Mouse (Mus musculus) yolk sac, embryonic 10.5 days (tissue): ENCODE data around the gene Map4.
A peak's percentile ranks its signal among the peaks of the same experiment; 100 is the strongest.
"Not testable (repeated sequence)": the region's sequence is repeated elsewhere in the genome, so short reads cannot be mapped to it uniquely, and the experiment has no call there.

Experiments used
- DNase-seq: peaks from one replicate; pipeline ENCODE4 v3.0.0-alpha.2; 2017; ENCODE audit warnings: low spot score

Gene Map4

DNA sequence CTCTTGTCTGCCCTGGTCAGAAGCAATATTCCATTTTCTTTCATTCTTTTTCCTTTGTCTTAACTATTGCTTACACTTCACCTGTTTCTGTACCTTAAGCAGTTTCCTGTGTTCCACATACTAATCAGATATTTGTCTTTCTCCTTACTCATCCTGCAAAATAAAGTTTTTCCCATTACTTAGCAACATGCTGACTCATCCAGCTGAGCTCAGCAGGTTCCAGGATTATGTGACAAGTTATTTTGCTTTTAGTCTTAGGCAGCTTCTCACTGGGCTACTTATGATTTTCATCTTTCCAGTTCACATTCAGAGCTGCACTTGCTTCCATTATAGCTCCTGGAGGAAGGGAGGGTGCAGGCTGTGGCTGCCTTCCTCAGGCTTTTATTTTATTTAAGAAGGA lies 133.4 kb downstream of the Map4 start:
- no peak for DNase-seq

DNA sequence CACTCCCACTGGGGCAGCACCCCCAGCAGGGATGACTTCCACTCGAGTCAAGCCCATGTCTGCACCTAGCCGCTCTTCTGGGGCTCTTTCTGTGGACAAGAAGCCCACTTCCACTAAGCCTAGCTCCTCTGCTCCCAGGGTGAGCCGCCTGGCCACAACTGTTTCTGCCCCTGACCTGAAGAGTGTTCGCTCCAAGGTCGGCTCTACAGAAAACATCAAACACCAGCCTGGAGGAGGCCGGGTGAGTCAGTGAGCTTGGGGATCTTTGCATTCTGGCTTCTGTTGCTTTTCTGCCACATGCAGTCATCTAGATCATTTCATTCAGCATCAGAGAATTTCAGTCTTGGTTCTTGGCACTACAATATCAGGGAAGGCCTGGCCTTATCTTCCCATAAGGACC lies 137.5 kb downstream of the Map4 start:
- no peak for DNase-seq

DNA sequence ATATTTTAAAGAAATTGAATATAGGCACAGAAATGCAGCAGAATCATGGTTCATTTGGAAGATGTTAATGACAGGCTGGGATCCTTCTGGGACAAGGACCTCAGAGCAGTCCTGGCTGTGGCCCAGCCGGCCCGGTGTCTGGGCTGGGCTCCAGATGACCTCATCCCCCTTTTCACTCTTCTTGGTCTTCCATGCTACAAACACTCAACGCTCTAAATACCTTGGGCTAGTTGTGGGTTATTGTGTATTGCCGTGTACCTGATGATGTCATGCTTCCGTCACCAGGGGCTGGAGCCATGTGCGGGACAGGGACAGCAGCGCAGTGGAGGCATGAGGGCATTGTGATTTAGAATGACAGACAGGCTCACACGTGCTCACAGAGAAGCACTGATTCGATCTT lies 139.1 kb downstream of the Map4 start:
- DNase-seq = no peak

DNA sequence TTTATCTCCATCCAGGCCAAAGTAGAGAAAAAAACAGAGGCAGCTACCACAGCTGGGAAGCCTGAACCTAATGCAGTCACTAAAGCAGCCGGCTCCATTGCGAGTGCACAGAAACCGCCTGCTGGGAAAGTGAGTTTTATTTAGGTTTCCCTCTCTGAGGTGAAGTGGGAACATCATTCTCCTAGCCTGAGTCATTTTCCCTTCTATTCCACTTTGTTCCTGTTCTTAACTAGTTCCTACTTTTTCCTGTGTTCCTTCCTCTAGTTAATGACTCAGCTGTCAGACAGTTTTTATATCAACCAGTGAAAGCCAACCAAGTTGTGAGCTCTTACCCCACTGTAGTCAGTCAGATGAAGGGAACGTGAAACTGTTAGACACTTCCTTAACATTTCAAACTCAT lies 139.8 kb downstream of the Map4 start:
- DNase-seq = no peak

DNA sequence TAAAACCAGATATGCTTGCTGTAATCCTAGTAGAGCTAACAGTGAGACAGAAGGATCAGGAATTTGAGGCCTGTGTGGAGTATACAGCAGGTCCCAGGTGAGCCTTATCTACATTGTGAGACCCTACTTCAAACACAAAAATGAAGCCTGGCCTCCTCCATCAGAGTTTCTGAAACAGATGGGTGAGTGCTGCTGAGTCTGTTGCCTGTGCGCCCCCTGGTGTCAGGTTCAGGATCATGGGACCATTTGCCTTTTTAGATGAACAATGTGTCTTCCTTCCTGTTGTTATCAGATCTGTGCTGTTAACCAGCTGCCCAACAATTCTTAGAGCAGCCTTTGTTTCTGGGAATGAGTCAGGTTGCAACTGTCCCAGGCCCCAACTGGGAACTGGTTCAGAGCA lies 140.6 kb downstream of the Map4 start:
- peak; percentile 47 for DNase-seq

DNA sequence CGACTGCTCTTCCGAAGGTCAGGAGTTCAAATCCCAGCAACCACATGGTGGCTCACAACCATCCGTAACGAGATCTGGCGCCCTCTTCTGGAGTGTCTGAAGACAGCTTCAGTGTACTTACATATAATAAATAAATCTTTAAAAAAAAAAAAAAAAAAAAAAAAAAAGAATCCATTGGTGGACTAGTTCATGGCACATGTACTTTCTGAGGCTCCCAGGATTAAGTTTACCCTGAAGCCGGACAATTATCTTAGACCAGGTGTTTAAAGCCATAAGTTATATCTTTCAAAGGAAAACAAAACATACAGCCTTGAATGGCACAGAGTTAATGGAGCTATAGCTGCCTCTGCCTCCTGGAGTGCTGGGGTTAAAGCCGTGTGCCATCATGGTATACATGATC lies 145.2 kb downstream of the Map4 start:
- DNase-seq = not testable (repeated sequence)

DNA sequence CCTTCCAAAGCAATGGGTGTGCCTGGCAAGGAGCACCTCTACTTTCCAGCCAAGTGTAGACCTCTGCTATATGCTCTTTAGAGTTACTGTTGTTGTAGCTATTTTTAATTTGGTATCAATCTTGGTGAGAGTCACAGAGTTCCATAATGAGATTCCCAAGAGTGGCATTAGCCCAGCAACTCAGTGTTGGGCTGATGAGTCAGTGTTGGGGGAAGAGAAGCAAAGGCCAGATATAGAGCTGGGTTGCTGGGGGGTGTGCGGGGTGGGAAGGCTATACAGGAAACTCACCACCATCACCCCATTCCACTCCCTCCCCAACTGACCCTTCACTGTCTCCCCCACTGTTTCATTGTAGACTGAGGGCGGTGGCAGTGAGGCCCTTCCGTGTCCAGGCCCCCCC lies 149.8 kb downstream of the Map4 start:
- no peak for DNase-seq

DNA sequence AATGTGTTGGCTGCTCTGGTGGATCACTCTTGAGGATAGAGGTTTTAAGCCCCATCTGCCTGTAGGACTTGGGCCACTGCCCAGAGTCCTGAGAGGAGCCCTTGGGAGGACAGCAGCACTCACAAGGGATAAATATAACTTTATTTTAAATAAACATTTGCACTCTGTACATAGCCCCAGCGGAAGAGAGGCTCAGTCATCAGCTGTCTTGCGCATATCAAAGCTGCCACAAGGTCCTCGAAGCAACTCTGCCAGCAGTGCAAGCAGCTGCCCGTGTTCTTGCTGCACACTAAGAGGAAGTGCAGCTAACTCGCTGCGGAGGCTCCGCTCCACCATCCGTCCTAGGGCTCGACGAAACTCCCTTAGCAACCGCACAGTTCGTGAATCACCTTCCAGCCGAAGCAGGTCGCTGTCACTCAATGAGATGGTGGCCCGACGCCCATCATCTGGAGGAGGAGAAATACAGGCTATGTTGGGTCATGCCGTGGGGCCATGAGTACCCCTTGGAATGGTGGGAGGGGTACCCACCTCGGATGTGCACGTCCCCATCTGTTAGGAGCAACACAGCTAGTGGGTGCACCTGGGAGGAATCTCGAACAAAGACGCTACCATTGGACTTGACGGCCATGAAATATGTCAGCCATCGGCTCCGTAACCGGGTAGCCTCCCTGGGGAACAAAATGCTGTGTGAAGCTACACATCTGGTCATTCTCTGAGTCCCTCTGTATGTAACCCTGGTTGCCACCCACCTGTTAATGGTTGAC lies 153.1 kb downstream of the Map4 start:
- no peak for DNase-seq

DNA sequence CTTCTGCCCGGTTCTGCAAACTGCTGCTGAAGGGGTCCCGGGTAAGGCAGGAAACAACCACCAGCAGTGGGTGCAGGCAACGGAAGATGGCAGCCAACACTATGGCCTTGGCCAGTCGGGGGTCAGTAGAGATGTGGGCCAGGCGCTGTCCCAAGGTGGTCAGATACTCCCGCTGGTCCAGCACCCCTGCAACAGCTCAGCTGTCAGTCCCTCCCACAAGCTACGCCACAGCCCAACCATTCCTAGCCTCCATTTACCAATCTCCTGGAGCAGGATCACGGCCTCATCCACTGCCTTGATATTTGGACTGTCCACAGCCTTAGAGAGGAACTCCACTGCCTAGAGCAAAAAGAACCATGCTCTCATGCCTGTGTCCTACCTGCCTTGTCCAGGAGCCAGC lies 154.4 kb downstream of the Map4 start:
- DNase-seq = no peak

DNA sequence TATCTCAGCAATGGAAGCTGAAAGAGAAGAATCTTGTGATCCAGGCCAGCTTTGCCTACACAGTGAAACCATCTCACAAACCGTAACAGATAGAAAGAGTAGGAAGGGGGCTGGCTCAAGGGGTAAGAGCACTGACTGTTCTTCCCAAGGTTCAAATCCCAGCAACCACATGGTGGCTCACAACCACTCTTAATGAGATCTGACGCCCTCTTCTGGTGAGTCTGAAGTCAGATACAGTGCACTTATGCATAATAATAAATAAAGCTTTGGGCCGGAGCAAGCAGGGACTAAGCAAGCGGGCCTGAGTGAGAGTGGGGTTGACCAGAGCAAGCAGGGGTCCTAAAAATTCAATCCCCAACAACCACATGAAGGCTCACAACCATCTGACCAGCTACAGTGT lies 162.0 kb downstream of the Map4 start:
- DNase-seq = no peak

DNA sequence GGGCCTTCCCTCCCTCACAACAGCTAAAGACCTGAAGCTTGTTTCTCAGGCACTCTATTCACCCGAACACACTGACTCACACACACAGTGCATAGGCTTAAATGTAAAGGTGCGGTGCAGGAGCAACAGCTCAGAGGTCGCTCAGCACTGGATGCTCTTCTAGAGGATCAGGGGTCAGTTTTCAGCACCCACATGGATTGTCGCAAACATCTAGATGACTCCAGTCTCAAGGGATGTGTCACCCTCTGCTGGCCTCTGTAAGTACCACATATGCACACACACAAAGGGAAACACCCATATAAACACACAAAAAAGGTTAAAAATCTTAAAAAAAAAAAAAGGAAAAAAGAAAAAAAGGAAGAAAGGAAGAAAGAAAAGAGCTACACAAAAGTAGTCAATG lies 163.5 kb downstream of the Map4 start:
- no peak for DNase-seq

DNA sequence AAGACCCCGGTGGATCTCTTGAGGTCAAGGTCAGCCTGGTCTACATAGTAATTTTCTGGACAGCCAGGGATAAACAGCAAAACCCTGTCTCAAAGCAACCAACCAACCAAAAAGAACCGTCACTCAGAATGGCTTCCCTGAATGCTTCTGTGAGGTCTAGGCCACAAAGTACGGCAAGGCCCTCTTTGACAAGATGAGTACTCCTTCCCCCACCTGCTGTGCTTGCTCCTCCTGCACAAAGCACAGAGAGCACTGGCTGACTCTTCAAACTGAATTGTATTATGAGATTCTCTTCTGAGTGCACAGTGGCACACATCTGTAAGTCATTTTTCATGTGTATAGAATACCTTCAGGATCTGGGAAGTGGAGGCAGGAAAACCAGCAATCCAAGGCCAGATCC lies 166.5 kb downstream of the Map4 start:
- DNase-seq = no peak

DNA sequence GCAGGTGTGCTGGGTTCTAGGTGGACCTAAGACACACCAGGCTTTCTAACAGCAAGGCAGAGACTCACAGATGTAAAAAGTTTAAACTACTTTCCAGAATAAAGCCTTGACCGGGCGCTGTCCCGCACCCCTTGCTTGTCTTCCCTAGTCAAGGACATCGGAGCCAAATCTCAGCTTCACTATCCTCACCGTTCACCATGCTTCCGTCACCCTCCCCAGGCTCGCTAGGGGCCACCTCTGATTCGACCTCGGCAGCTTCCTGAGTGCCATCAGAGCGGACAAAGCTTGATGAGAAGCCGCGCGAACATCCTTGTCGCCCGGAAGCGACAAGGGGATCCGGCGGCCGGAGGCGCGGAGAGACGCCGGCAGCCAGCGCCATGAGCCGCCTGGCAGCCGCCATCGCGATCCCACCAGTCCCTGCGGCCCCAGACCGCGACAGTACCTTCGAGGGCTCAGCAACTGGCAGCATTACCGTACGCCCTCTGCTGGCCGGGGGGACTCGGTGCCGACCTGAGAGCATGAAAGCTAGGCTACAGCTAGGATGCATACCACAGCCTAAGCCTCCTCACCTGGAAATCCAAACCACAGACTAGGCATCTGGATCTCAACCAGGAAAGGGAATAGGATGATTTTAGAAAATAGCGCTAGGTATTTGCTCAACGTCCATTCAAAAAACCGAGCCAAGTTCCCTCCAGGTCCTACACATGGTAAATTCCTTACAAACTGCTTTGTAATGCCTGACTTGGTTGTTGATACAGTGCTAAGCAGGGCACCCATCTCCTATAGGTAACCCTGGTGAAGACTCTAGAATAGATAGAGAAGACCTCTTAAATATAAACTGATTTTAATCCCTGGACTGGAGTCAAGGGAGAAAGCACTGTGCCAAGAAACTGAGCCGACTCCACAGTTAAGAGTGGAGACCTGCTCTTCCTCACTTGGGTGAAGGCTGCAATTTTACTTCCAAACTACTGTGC lies 169.7 kb downstream of the Map4 start:
- DNase-seq = peak; percentile 91

DNA sequence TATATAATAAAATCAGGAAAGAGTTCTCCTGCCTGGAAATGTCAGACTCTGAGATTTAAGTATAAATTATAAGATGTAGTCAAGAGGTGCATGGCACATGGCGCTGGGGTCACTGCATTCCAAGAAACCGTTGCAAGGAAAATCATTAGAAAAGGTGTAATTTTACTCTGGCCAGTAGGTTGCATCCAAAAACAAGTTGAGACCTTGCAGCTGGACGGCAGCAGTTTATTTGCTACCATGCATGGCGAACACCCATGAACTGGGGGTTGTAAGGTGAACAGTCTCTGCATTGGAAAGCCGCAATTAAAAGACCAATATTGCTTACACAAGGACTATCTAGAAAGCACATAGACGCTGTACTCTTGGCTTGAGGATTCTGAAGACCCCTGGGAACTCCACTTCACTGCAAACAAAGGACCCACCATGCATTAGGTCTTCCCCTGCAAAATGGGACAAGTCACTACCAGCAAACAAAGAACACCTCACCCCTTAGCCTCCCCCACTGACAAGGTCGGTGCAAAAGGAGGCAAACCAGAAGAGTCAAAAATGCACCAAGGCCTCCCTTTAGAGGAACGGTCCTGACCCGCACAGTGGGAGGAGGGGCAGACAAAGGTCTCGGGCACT lies 185.2 kb downstream of the Map4 start:
- DNase-seq = no peak

DNA sequence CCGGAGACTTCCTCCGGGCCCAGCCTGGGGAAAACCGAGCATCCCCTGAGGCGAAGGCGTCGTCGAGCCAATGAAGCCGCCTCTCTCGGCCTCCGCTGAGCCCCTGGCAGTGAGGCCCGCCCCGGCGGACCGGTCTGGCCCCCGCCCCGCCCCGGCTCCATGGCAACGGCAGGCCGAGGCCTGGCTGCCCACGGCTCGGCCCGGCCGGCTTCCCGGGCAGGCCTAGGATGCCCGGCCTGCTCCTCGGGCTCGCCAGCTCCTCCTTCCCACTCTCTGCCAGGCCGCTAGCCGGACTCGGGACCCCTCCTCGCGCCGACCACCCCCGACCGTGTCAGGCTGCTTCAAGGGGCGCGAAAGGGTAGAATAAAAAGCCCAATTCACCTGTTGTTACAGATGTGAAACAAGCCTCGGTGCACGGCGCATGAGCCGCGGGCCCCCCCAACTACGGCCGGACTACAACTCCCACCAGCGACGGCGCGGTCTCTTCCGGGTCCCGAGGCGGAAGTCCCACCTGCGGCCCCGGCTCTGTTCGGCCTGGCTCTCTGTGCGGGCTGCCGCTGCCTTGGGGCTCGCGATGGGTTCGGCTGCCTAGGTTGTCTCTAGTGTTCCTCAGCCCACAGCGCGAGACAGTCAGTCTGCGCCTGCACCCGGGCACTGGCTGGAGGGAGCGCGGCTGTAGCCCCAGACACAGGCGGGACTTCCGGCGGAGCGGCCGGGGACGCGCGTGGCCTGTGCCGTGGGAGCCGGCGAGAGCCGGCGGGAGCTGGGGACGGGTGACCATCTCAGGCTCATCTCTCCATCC lies 185.9 kb downstream of the Map4 start, which contains the start of gene Smarcc1:
Gene Smarcc1, plus strand, starts transcription at position 732 of the 802 bp plus-strand sequence.
- peak; percentile 94 for DNase-seq

DNA sequence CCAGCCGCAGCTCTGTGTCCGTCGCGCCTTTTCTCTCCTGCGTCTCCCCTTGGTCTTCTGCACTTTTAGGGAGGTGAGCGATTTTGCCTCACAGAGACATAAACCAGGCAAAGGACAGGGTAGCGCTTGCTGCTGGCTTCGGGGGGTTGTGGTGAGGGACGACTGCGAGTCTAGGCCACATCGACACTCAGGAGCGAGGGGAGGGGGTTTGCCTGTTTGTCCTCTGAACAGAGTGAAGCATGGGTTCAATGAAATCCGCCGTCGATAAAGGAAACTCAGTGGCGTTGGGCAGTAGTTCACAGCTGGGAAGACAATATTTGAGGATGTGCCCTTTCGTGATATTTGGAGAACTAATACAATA lies 186.5 kb downstream of the Map4 start, which contains the start of gene Dhx30:
Gene Dhx30, minus strand, starts transcription at position 52 of the 361 bp plus-strand sequence.
- DNase-seq = no peak

DNA sequence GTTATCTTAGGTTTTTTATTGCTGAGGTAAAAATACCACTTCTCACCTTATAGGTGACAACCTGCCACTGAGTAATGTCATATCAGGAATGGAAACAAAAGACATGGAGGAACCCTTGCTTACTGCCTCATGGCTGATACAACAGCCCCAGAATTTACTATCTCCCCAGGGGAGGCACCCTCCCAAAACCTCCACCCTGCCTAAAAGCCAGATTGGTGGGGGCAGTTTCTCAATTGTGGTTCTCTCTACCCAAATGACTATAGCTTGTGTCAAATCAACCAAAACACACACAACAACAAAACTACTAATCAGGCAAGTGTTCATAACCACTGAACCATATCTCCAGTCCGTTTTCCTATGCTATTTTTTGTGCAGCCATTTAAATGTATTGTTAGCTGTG lies 187.0 kb downstream of the Map4 start:
- no peak for DNase-seq

DNA sequence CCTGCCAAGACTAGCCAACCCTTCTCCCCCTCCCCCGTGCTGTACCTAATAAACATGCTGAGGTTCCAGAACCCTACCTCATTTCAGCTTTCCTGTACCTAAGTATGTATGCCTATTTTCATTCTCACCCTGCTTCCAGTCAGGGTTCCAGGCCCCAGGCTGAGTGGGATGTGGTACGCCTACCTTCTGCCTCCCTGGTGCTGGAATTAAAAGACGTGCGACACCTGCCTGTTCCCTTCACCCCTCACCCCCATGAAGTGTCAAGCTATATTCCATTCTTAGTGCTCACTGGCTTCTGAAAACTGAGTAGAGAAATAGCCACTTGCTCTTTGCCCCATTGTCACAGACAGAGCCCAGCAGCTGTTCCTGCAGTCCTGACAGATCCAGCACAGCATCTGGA lies 190.2 kb downstream of the Map4 start:
- no peak for DNase-seq

DNA sequence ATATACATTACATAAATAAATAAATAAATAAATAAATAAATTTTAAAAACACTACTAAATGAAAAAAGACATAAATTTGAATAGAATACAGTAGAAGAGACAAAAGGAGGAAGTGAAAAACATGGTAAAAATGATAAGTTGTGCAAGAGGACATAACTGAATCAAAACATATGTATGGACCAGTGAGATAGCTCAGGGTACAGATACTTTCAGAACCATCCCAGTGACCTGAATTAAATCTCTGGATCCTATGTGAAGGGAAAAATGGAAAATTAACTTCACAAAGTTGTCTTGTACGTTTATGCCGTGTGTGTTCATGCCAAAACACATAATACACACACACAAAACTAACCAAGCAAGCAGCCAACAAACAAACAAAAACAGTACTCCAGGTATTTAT lies 192.1 kb downstream of the Map4 start:
- DNase-seq = no peak

DNA sequence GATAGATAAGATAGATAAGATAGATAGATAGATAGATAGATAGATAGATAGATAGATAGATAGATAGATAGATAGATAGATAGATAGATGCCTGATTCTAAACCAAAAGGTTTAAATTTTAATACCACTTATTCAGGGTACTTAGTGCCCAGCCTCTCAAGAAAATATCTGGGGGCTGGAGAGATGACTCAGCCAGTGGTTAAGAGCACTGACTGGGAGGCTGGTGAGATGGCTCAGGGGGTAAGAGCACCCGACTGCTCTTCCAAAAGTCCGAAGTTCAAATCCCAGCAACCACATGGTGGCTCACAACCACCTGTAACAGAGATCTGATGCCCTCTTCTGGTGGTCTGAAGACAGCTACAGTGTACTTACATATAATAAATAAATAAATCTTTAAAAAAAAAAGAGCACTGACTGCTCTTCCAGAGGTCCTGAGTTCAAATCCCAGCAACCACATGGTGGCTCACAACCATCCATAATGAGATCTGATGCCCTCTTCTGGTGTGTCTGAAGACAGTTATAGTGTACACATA lies 192.8 kb downstream of the Map4 start:
- not testable (repeated sequence) for DNase-seq

DNA sequence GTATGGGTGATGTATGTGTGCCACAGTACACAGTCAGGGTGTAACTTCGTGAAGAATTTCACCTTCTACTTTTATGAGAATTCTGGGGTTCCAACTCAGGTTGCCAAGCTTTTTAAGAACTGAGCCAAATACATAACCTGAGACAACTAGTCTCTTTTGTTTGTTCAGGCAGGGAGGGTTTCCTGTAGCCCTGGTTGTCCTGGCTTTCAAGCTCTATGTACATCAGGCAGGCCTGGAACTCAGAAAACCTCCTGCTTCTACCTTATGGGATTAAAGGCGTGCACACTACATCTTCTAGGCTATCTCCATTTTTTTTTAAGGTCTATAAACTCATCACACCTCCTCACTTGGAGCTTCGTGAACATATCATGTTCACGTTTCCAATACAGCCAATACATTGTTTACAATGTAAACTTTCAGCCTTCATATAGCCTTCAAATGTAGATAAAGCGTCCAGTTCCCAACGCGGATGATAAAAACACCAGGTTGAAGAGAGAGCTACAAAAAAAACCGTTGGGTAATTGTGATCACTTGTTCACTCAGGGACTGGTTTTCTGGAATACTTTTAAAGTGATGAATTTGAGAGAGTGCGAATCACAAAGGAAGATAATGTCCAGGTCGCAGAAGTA lies 199.8 kb downstream of the Map4 start:
- no peak for DNase-seq
